Mouse (Mus musculus): ENCODE measurements around the gene Traf1.

Gene Traf1

GRCm38 (mm10) chr2:34966243-34966934 lies 4.8 kb upstream of the Traf1 start:
- DNase-seq (ENCODE audit: low spot score in 2 of 2): no peak

GRCm38 (mm10) chr2:34965806-34966205 lies 4.2 kb upstream of the Traf1 start:
- no peak for DNase-seq (ENCODE audit: low spot score in 2 of 2)

- DNase-seq (ENCODE audit: low spot score in 2 of 2): no peak
These were observed 3.7 kb upstream of the Traf1 start for GRCm38 (mm10) chr2:34965293-34965692.

- DNase-seq (ENCODE audit: low spot score in 2 of 2): no peak
These were observed 3.1 kb upstream of the Traf1 start for GRCm38 (mm10) chr2:34964651-34965050.

- no peak for DNase-seq (ENCODE audit: low spot score in 2 of 2)
These were observed 2.7 kb upstream of the Traf1 start for GRCm38 (mm10) chr2:34964230-34964629.

GRCm38 (mm10) chr2:34963371-34963956 lies 1.9 kb upstream of the Traf1 start:
- DNase-seq (ENCODE audit: low spot score in 2 of 2): no peak

- no peak for DNase-seq (ENCODE audit: low spot score in 2 of 2)
These were observed 1.3 kb upstream of the Traf1 start for GRCm38 (mm10) chr2:34962893-34963292.

GRCm38 (mm10) chr2:34962211-34962610 lies 639 bp upstream of the Traf1 start:
- DNase-seq (ENCODE audit: low spot score in 2 of 2): no peak

- no peak for DNase-seq (ENCODE audit: low spot score in 2 of 2)
These were observed 606 bp downstream of the Traf1 start for GRCm38 (mm10) chr2:34960966-34961365.

GRCm38 (mm10) chr2:34960466-34960865 lies 1.1 kb downstream of the Traf1 start:
- no peak for DNase-seq (ENCODE audit: low spot score in 2 of 2)

GRCm38 (mm10) chr2:34958582-34958981 lies 3.0 kb downstream of the Traf1 start:
- no peak for DNase-seq (ENCODE audit: low spot score in 2 of 2)

GRCm38 (mm10) chr2:34958036-34958435 lies 3.5 kb downstream of the Traf1 start:
- no peak for DNase-seq (ENCODE audit: low spot score in 2 of 2)

GRCm38 (mm10) chr2:34957405-34957804 lies 4.2 kb downstream of the Traf1 start:
- no peak for DNase-seq (ENCODE audit: low spot score in 2 of 2)

GRCm38 (mm10) chr2:34956941-34957340 lies 4.6 kb downstream of the Traf1 start:
- no peak for DNase-seq (ENCODE audit: low spot score in 2 of 2)

- DNase-seq (ENCODE audit: low spot score in 2 of 2): no peak
These were observed 7.2 kb downstream of the Traf1 start for GRCm38 (mm10) chr2:34954344-34954743.

GRCm38 (mm10) chr2:34953547-34954116 lies 7.9 kb downstream of the Traf1 start:
- no peak for DNase-seq (ENCODE audit: low spot score in 2 of 2)

GRCm38 (mm10) chr2:34953018-34953417 lies 8.6 kb downstream of the Traf1 start:
- DNase-seq (ENCODE audit: low spot score in 2 of 2): no peak

GRCm38 (mm10) chr2:34951469-34951868 lies 10.1 kb downstream of the Traf1 start:
- DNase-seq (ENCODE audit: low spot score in 2 of 2): no peak

GRCm38 (mm10) chr2:34948622-34949021 lies 12.9 kb downstream of the Traf1 start:
- no peak for DNase-seq (ENCODE audit: low spot score in 2 of 2)

- no peak for DNase-seq (ENCODE audit: low spot score in 2 of 2)
These were observed 15.5 kb downstream of the Traf1 start for GRCm38 (mm10) chr2:34946046-34946445.

GRCm38 (mm10) chr2:34945580-34945979 lies 16.0 kb downstream of the Traf1 start:
- no peak for DNase-seq (ENCODE audit: low spot score in 2 of 2)

GRCm38 (mm10) chr2:34944761-34945160 lies 16.8 kb downstream of the Traf1 start:
- no peak for DNase-seq (ENCODE audit: low spot score in 2 of 2)

- DNase-seq (ENCODE audit: low spot score in 2 of 2): no peak
These were observed 17.9 kb downstream of the Traf1 start for GRCm38 (mm10) chr2:34943556-34944120.
